Mouse (Mus musculus): ENCODE measurements at regions not wholly inside any gene's neighbourhood (a gene's known extent, or its start where the extent isn't known, plus 50 kb on each side); places are given as distances from the start of the nearest gene placed in this dataset.

DNA sequence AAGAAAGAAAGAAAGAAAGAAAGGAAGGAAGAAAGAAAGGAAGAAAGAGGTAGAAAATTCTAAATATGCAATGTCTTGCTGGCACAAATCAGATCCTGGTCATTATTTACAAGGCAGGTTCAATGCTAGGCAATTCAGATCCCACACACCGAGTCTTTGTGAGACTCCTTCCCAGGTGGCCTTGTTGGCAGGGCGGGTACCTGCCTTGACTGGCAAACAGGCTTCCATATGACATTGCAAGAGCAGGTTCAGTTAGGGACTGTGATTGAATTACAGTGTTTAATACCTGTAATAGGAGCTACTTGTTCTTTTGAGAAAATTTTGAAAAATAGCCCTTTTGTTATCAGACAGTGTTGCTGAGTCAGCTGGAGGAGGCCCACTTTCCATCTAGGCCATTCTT lies 436.0 kb upstream of the Mctp2 start:
- no peaks in the 10 kb centered on the region for H3K4me1 ChIP-seq (ENCODE audit: control insufficient read depth in 1 of 2, insufficient read depth in 2 of 2, low read length in 2 of 2)
- no peaks in the 10 kb centered on the region for H3K9me3 ChIP-seq (replicated peaks; ENCODE audit: insufficient read depth, low read length)
- no peaks in the 10 kb centered on the region for H3K79me2 ChIP-seq (ENCODE audit: control insufficient read depth, insufficient read depth, low read length, poor library complexity)
- H3K36me3 ChIP-seq (ENCODE audit: control insufficient read depth in 1 of 2, insufficient read depth in 2 of 2, low read length in 2 of 2): no peaks in the 10 kb centered on the region
- H3K27ac ChIP-seq (ENCODE audit: control insufficient read depth, low read depth, low read length): no peak overlapping the region
- DNase-seq (ENCODE audit: low read depth, low spot score): no peak
- no peaks in the 10 kb centered on the region for H3K27me3 ChIP-seq (ENCODE audit: control insufficient read depth in 1 of 2, insufficient read depth in 2 of 2, low read length in 2 of 2)
- no peak for TF ChIP-seq SMC3 (IDR thresholded peaks at IDR 0.05; ENCODE audit: low read depth, low read length)
- H3K9ac ChIP-seq (ENCODE audit: control insufficient read depth, low read depth, low read length, poor library complexity, severe bottlenecking): no peak overlapping the region
- no peak overlapping the region for H3K4me3 ChIP-seq (ENCODE audit: control insufficient read depth in 1 of 2, insufficient read depth in 1 of 2, low read depth in 2 of 2, low read length in 2 of 2)

DNA sequence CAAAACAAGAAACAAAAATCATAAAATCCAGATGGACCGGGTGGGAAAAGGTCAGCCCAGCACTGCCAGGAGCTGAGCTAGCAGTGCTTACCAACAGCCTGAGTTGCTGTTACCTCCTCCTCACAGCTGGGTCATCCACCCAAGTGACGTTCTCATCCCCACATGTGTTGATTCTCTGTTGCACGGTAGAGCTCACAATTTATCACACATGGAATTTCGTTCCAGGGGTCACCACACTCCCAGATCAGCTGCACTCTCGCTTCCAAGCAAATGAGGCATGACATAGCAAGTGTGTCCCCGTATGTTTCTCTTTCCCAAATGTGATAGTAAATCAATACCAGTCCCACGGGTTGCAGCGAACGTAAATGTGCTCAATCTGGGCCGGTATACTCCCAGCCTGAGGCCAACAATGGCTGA lies 445.1 kb upstream of the Mctp2 start:
- Histone ChIP-seq H3K4me3 (ENCODE audit: control insufficient read depth in 1 of 2, insufficient read depth in 1 of 2, low read depth in 2 of 2, low read length in 2 of 2) (no peak overlapping the region), H3K27me3 (ENCODE audit: control insufficient read depth in 1 of 2, insufficient read depth in 2 of 2, low read length in 2 of 2) (no peaks in the 10 kb centered on the region), H3K9me3 (replicated peaks; ENCODE audit: insufficient read depth, low read length) (no peaks in the 10 kb centered on the region), H3K4me1 (ENCODE audit: control insufficient read depth in 1 of 2, insufficient read depth in 2 of 2, low read length in 2 of 2) (no peaks in the 10 kb centered on the region), H3K79me2 (ENCODE audit: control insufficient read depth, insufficient read depth, low read length, poor library complexity) (no peaks in the 10 kb centered on the region), H3K9ac (ENCODE audit: control insufficient read depth, low read depth, low read length, poor library complexity, severe bottlenecking) (no peak overlapping the region), H3K36me3 (ENCODE audit: control insufficient read depth in 1 of 2, insufficient read depth in 2 of 2, low read length in 2 of 2) (no peaks in the 10 kb centered on the region), H3K27ac (ENCODE audit: control insufficient read depth, low read depth, low read length) (no peak overlapping the region)
- DNase-seq (ENCODE audit: low read depth, low spot score): no peak
- TF ChIP-seq MAFK (IDR thresholded peaks at IDR 0.05; ENCODE audit: borderline replicate concordance, low read depth, low read length) (no peak), ZC3H11A (IDR thresholded peaks at IDR 0.05; ENCODE audit: low read depth, low read length) (no peak), NELFE (IDR thresholded peaks at IDR 0.05; ENCODE audit: low read depth, low read length) (no peak), SMC3 (IDR thresholded peaks at IDR 0.05; ENCODE audit: low read depth, low read length) (no peak), ZNF384 (IDR thresholded peaks at IDR 0.05; ENCODE audit: low read depth, low read length) (no peak), POLR2AphosphoS5 (IDR thresholded peaks at IDR 0.05; ENCODE audit: borderline replicate concordance, low read depth, low read length) (no peak), MYC (IDR thresholded peaks at IDR 0.05; ENCODE audit: low read depth, low read length) (no peak)

DNA sequence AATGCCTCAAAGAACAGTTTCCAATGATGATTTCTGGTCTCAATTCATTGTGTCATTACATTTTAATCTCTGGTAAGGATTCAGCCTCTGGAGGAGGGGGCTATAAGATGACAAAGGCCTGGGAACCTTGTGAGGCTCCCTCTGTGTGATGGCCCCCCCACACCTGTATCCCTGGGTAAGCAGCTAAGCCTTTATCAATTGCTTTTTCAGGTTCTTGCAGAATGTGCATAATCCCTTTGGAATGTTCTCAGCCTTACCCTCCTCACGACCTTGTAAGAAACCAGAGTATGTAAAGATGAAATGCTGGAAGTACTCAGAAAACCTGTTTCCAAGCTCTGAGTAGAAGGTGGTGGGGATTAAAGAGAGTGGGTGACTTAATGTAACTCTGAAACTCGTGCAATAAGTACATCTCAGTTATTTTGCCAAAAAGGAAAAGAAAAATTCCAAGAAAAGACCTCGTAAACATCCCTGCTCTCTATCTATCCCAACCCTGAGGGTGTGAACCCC lies 446.7 kb upstream of the Mctp2 start:
- H3K27ac ChIP-seq (ENCODE audit: control insufficient read depth, low read depth, low read length): no peak overlapping the region
- H3K9ac ChIP-seq (ENCODE audit: control insufficient read depth, low read depth, low read length, poor library complexity, severe bottlenecking): no peak overlapping the region
- no peaks in the 10 kb centered on the region for H3K79me2 ChIP-seq (ENCODE audit: control insufficient read depth, insufficient read depth, low read length, poor library complexity)
- no peaks in the 10 kb centered on the region for H3K9me3 ChIP-seq (replicated peaks; ENCODE audit: insufficient read depth, low read length)
- TF ChIP-seq TAL1 (IDR thresholded peaks at IDR 0.05; ENCODE audit: low read length): no peak
- TF ChIP-seq RCOR1 (IDR thresholded peaks at IDR 0.05; ENCODE audit: low read depth, low read length): no peak
- no peak for TF ChIP-seq MAZ (IDR thresholded peaks at IDR 0.05; ENCODE audit: low read depth, low read length)
- TF ChIP-seq KAT2A (conservative IDR thresholded peaks at IDR 0.05; ENCODE audit: low read depth, low read length): no peak
- no peak for TF ChIP-seq USF1 (IDR thresholded peaks at IDR 0.05; ENCODE audit: low read depth, low read length)
- TF ChIP-seq SIN3A (IDR thresholded peaks at IDR 0.05; ENCODE audit: low read length): no peak
- TF ChIP-seq ZKSCAN1 (IDR thresholded peaks at IDR 0.05; ENCODE audit: low read depth, low read length): no peak
- no peak for TF ChIP-seq MYB (IDR thresholded peaks at IDR 0.05; ENCODE audit: low read depth, low read length)
- TF ChIP-seq TBP (IDR thresholded peaks at IDR 0.05; ENCODE audit: low read depth, low read length): no peak
- no peak for TF ChIP-seq MXI1 (IDR thresholded peaks at IDR 0.05; ENCODE audit: low read depth, low read length)
- TF ChIP-seq CHD1 (IDR thresholded peaks at IDR 0.05; ENCODE audit: low read depth, low read length): no peak
- no peak for TF ChIP-seq BHLHE40 (IDR thresholded peaks at IDR 0.05; ENCODE audit: borderline replicate concordance, low read depth, low read length)
- no peak for TF ChIP-seq JUND (IDR thresholded peaks at IDR 0.05; ENCODE audit: low read depth, low read length)
- TF ChIP-seq UBTF (IDR thresholded peaks at IDR 0.05; ENCODE audit: borderline replicate concordance, insufficient read depth, low read depth, low read length): no peak
- no peak for TF ChIP-seq HCFC1 (IDR thresholded peaks at IDR 0.05; ENCODE audit: low read depth, low read length)
- H3K36me3 ChIP-seq (ENCODE audit: control insufficient read depth in 1 of 2, insufficient read depth in 2 of 2, low read length in 2 of 2): no peaks in the 10 kb centered on the region
- DNase-seq (ENCODE audit: low read depth, low spot score): no peak
- H3K4me1 ChIP-seq (ENCODE audit: control insufficient read depth in 1 of 2, insufficient read depth in 2 of 2, low read length in 2 of 2): no peaks in the 10 kb centered on the region
- H3K27me3 ChIP-seq (ENCODE audit: control insufficient read depth in 1 of 2, insufficient read depth in 2 of 2, low read length in 2 of 2): no peaks in the 10 kb centered on the region
- no peak overlapping the region for H3K4me3 ChIP-seq (ENCODE audit: control insufficient read depth in 1 of 2, insufficient read depth in 1 of 2, low read depth in 2 of 2, low read length in 2 of 2)

All from MEL (cell line).